Comparison of ENCODE assay signal across 14 mouse cellular contexts in genomic region chr3:103465948-103466347, GRCm38 (mm10).
DNase-seq lines count a peak whose midpoint lies in the region; ATAC-seq and TF ChIP-seq lines count a peak whose summit lies in the region.
"Had no signal": no experiment of that assay in that cellular context is flagged by ENCODE, and none has a peak within 500 bp of the region (broad histone marks: within the 10 kb centered on the region; RNA-seq: fewer than 3 reads in every experiment).

No protein-coding gene starts in this region.

- H3K27me3 ChIP-seq in forebrain, postnatal 0 days (ENCODE audit: insufficient read depth, low read length): no peaks in the 10 kb centered on the region
- H3K27me3 ChIP-seq in forebrain, embryonic 12.5 days: 0 out of 2 replicates have a peak, but pooled peaks cover 13% of the 10 kb centered on the region
- H3K27me3 ChIP-seq: hindbrain, embryonic 13.5 days; intestine, embryonic 15.5 days; liver, embryonic 15.5 days; midbrain, embryonic 13.5 days had no signal

- no peak overlapping the region for H3K4me2 ChIP-seq in forebrain, postnatal 0 days (ENCODE audit: low read depth)
- no peak overlapping the region for H3K4me2 ChIP-seq in forebrain, embryonic 12.5 days
- H3K4me2 ChIP-seq: hindbrain, embryonic 13.5 days; intestine, embryonic 15.5 days; liver, embryonic 15.5 days; midbrain, embryonic 13.5 days had no signal

- no peak for DNase-seq in forebrain, postnatal 0 days
- peak; percentile 27 for DNase-seq in CD4-positive helper T cell, adult 2 months (ENCODE audit: low read depth, low spot score)
- DNase-seq in thymus, postnatal 10 days (ENCODE audit: low spot score in 2 of 2): peak; percentile 25 to 36
- no peak for DNase-seq in frontal cortex, postnatal 10 days (ENCODE audit: low spot score in 2 of 2)
- DNase-seq in layer of hippocampus, adult 11-12 months (ENCODE audit: low spot score): no peak
- DNase-seq: cerebellum, postnatal 36 days; gastrocnemius, postnatal 14 days had no signal

- no peak overlapping the region for H3K4me3 ChIP-seq in forebrain, postnatal 0 days (ENCODE audit: low read depth, low read length)
- H3K4me3 ChIP-seq in forebrain, embryonic 12.5 days (replicated peaks): no peak overlapping the region
- H3K4me3 ChIP-seq: hindbrain, embryonic 13.5 days; intestine, embryonic 15.5 days; liver, embryonic 15.5 days; midbrain, embryonic 13.5 days had no signal

- H3K27ac ChIP-seq in forebrain, postnatal 0 days (ENCODE audit: low read depth, low read length): no peak overlapping the region
- no peak overlapping the region for H3K27ac ChIP-seq in forebrain, embryonic 12.5 days
- H3K27ac ChIP-seq: hindbrain, embryonic 13.5 days; intestine, embryonic 15.5 days; kidney, postnatal 0 days; liver, embryonic 15.5 days; midbrain, embryonic 13.5 days had no signal

- no peaks in the 10 kb centered on the region for H3K9me3 ChIP-seq in forebrain, postnatal 0 days (ENCODE audit: low read length)
- H3K9me3 ChIP-seq in forebrain, embryonic 12.5 days: no peaks in the 10 kb centered on the region
- H3K9me3 ChIP-seq: hindbrain, embryonic 13.5 days; intestine, embryonic 15.5 days; liver, embryonic 15.5 days; midbrain, embryonic 13.5 days had no signal

- H3K4me1 ChIP-seq in forebrain, postnatal 0 days (ENCODE audit: insufficient read depth): peaks cover 4% of the 10 kb centered on the region; the same call in 1 of the 2 replicates
- peaks cover 27% of the 10 kb centered on the region for H3K4me1 ChIP-seq in forebrain, embryonic 12.5 days

- peak; percentile 15; the same call in 1 of the 2 replicates for ATAC-seq in forebrain, postnatal 0 days
- no peak for ATAC-seq in forebrain, embryonic 12.5 days (ENCODE audit: low FRiP score)
- ATAC-seq in activated CD4-positive, CD25-positive, alpha-beta regulatory T cell, adult 4 months: peak; percentile 28
- ATAC-seq: intestine, embryonic 15.5 days; midbrain, embryonic 13.5 days had no signal

- H3K9ac ChIP-seq in forebrain, postnatal 0 days: no peak overlapping the region
- no peak overlapping the region for H3K9ac ChIP-seq in forebrain, embryonic 12.5 days
- H3K9ac ChIP-seq: hindbrain, embryonic 13.5 days; intestine, embryonic 15.5 days; liver, embryonic 15.5 days; midbrain, embryonic 13.5 days had no signal

- H3K36me3 ChIP-seq in forebrain, postnatal 0 days (ENCODE audit: insufficient read depth): no peaks in the 10 kb centered on the region
- no peaks in the 10 kb centered on the region for H3K36me3 ChIP-seq in forebrain, embryonic 12.5 days (replicated peaks)
- H3K36me3 ChIP-seq: hindbrain, embryonic 13.5 days; intestine, embryonic 15.5 days; liver, embryonic 15.5 days; midbrain, embryonic 13.5 days had no signal

- TF ChIP-seq CTCF in forebrain, postnatal 0 days (IDR thresholded peaks at IDR 0.05; ENCODE audit: low read depth): no peak

- WGBS in forebrain, postnatal 0 days: 64% methylated on average over 2 of the region's 2 CpGs
- 60% methylated on average over 2 of the region's 2 CpGs for WGBS in forebrain, embryonic 12.5 days

Comparison
In these comparisons a context has a peak if more than half of its experiments do, and no peak if none do; other contexts are left out.
1. DNase-seq: peak in CD4-positive helper T cell, adult 2 months (single experiment) and thymus, postnatal 10 days (2 of 2); none in forebrain, postnatal 0 days (single experiment), frontal cortex, postnatal 10 days (0 of 2) and layer of hippocampus, adult 11-12 months (single experiment).